8 mouse cellular contexts compared by ENCODE assay signal in the genomic region with DNA sequence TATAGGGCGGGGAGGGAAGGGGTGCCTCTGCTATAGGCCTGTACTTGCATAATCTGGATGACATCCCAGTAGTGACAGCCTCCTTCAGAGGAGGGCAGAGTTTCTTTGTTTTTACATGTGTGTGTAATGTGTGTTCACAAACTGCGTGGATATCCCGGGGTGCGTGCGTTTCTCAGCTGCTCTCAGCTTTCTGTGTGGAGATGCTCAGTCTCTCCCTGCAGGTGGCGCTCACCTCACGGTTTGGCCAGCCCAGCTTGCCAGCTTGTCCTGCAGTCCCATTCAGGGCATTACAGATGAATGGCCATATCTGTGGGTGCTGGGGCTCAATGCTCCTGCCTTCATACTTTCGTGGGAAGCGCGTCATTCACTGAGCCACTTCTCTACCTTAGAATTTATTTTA. TPM values are rescaled to one million over a fixed set of nuclear protein-coding genes. Genes with fewer than 3 reads are reported as not detected.
A peak's percentile ranks its signal among the peaks of the same experiment; 100 is the strongest.
DNase-seq lines count a peak whose midpoint lies in the region; ATAC-seq and TF ChIP-seq lines count a peak whose summit lies in the region.
"Had no signal": no experiment of that assay in that cellular context is flagged by ENCODE, and none has a peak within 500 bp of the region (broad histone marks: within the 10 kb centered on the region; RNA-seq: fewer than 3 reads in every experiment).

No protein-coding gene starts in this region.

- H3K4me3 ChIP-seq in liver, embryonic 12.5 days: no peak overlapping the region
- H3K4me3 ChIP-seq in MEL (ENCODE audit: control insufficient read depth in 1 of 2, insufficient read depth in 1 of 2, low read depth in 2 of 2, low read length in 2 of 2): no peak overlapping the region
- no peak overlapping the region for H3K4me3 ChIP-seq in limb, embryonic 11.5 days (ENCODE audit: low read depth, low read length)
- H3K4me3 ChIP-seq in small intestine, adult 2 months (ENCODE audit: low read depth, low read length): no peak overlapping the region
- H3K4me3 ChIP-seq: megakaryocyte, embryonic 14.5 days had no signal

- H3K27ac ChIP-seq in liver, embryonic 12.5 days: no peak overlapping the region
- no peak overlapping the region for H3K27ac ChIP-seq in MEL (ENCODE audit: control insufficient read depth, low read depth, low read length)
- H3K27ac ChIP-seq in limb, embryonic 11.5 days (replicated peaks; ENCODE audit: low read depth, low read length): no peak overlapping the region
- no peak overlapping the region for H3K27ac ChIP-seq in small intestine, adult 2 months (ENCODE audit: insufficient read depth, low read depth, low read length)

- TF ChIP-seq POLR2A in MEL (IDR thresholded peaks at IDR 0.05; ENCODE audit: control insufficient read depth in 1 of 2, insufficient read depth in 1 of 2, low read depth in 1 of 2, low read length in 2 of 2, poor library complexity in 1 of 2): no peak
- TF ChIP-seq POLR2A in small intestine, adult 2 months (IDR thresholded peaks at IDR 0.05; ENCODE audit: low read depth, low read length): no peak

- H3K9me3 ChIP-seq in liver, embryonic 12.5 days (replicated peaks): no peaks in the 10 kb centered on the region
- H3K9me3 ChIP-seq in MEL (replicated peaks; ENCODE audit: insufficient read depth, low read length): no peaks in the 10 kb centered on the region
- H3K9me3 ChIP-seq in limb, embryonic 11.5 days (ENCODE audit: control insufficient read depth, low read length): no peaks in the 10 kb centered on the region
- H3K9me3 ChIP-seq: megakaryocyte, embryonic 14.5 days had no signal

- ATAC-seq in liver, embryonic 12.5 days: no peak
- peak; percentile 61; the same call in 1 of the 2 replicates for ATAC-seq in cerebellum, adult (ENCODE audit: insufficient number of reproducible peaks, low FRiP score, low TSS enrichment)
- no peak for ATAC-seq in limb, embryonic 11.5 days (ENCODE audit: insufficient number of reproducible peaks, low FRiP score, low TSS enrichment, low read depth)

- H3K36me3 ChIP-seq in liver, embryonic 12.5 days: no peaks in the 10 kb centered on the region
- peaks cover 0 to 7% of the 10 kb centered on the region in 2 experiments; a peak in 2 of 4 replicates for H3K36me3 ChIP-seq in MEL (ENCODE audit: control insufficient read depth in 1 of 2, insufficient read depth in 2 of 2, low read length in 2 of 2)
- H3K36me3 ChIP-seq in limb, embryonic 11.5 days (ENCODE audit: control insufficient read depth, insufficient read depth, low read length): peaks cover 4% of the 10 kb centered on the region; the same call in 1 of the 2 replicates
- peaks cover 27% of the 10 kb centered on the region for H3K36me3 ChIP-seq in small intestine, adult 2 months (ENCODE audit: control insufficient read depth, insufficient read depth, low read length)

- peaks cover 18% of the 10 kb centered on the region for H3K4me1 ChIP-seq in liver, embryonic 12.5 days
- H3K4me1 ChIP-seq in MEL (ENCODE audit: control insufficient read depth in 1 of 2, insufficient read depth in 2 of 2, low read length in 2 of 2): peaks cover 6% of the 10 kb centered on the region in 2 experiments
- H3K4me1 ChIP-seq in limb, embryonic 11.5 days (ENCODE audit: control insufficient read depth, insufficient read depth, low read length): no peaks in the 10 kb centered on the region
- no peaks in the 10 kb centered on the region for H3K4me1 ChIP-seq in small intestine, adult 2 months (ENCODE audit: control insufficient read depth, insufficient read depth, insufficient read length, low read length)

- peak; percentile 92 for TF ChIP-seq RAD21 in MEL (IDR thresholded peaks at IDR 0.05; ENCODE audit: low read depth, low read length)

- WGBS in liver, embryonic 12.5 days (ENCODE audit: insufficient replicate concordance): 55% methylated on average over 10 of the region's 10 CpGs
- 79% methylated on average over 10 of the region's 10 CpGs for WGBS in limb, embryonic 11.5 days
- 75% methylated on average over 10 of the region's 10 CpGs for WGBS in small intestine, adult 2 months

- H3K9ac ChIP-seq in liver, embryonic 12.5 days: no peak overlapping the region
- H3K9ac ChIP-seq in MEL (ENCODE audit: control insufficient read depth, low read depth, low read length, poor library complexity, severe bottlenecking): no peak overlapping the region
- H3K9ac ChIP-seq in limb, embryonic 11.5 days (ENCODE audit: low read length): no peak overlapping the region

- TF ChIP-seq CTCF in MEL (IDR thresholded peaks at IDR 0.05 in 2 of 3, conservative IDR thresholded peaks at IDR 0.05 in 1 of 3; ENCODE audit: control insufficient read depth in 1 of 3, insufficient read depth in 1 of 3, low read depth in 2 of 3, low read length in 3 of 3, poor library complexity in 1 of 3, severe bottlenecking in 1 of 3): peak; percentile 88 to 95 (median 92)
- TF ChIP-seq CTCF in small intestine, adult 2 months (IDR thresholded peaks at IDR 0.05; ENCODE audit: extremely low read depth, insufficient read length, insufficient replicate concordance, low read depth, low read length): peak; percentile 46; the same call in 1 of the 2 replicates

- DNase-seq in liver: peak; percentile 73
- peak; percentile 73 for DNase-seq in MEL (ENCODE audit: low read depth, low spot score)
- peak; percentile 63 for DNase-seq in gastrocnemius, postnatal 10 days
- peak; percentile 54 for DNase-seq in limb, embryonic 11.5 days (ENCODE audit: low spot score)

- no peak for TF ChIP-seq EP300 in MEL (IDR thresholded peaks at IDR 0.05; ENCODE audit: low read depth in 1 of 2, low read length in 2 of 2)

- H3K27me3 ChIP-seq in liver, embryonic 12.5 days (replicated peaks): no peaks in the 10 kb centered on the region
- peaks cover 0 to 2% of the 10 kb centered on the region in 2 experiments; a peak in 2 of 4 replicates for H3K27me3 ChIP-seq in MEL (ENCODE audit: control insufficient read depth in 1 of 2, insufficient read depth in 2 of 2, low read length in 2 of 2)
- no peaks in the 10 kb centered on the region for H3K27me3 ChIP-seq in limb, embryonic 11.5 days (ENCODE audit: control insufficient read depth, insufficient read depth, low read length)
- no peaks in the 10 kb centered on the region for H3K27me3 ChIP-seq in small intestine, adult 2 months (ENCODE audit: control insufficient read depth, insufficient read depth, low read length)

- no peaks in the 10 kb centered on the region for H3K79me2 ChIP-seq in MEL (ENCODE audit: control insufficient read depth, insufficient read depth, low read length, poor library complexity)

- no peak overlapping the region for H3K4me2 ChIP-seq in liver, embryonic 12.5 days
- no peak overlapping the region for H3K4me2 ChIP-seq in limb, embryonic 11.5 days (ENCODE audit: low read depth, severe bottlenecking)

TF ChIP-seq in MEL, 35 proteins besides CTCF, POLR2A, EP300 and RAD21:
- TF ChIP-seq SMC3 (IDR thresholded peaks at IDR 0.05; ENCODE audit: low read depth, low read length) (peak; percentile 93), MXI1 (IDR thresholded peaks at IDR 0.05; ENCODE audit: low read depth, low read length) (no peak), CHD1 (IDR thresholded peaks at IDR 0.05; ENCODE audit: low read depth, low read length) (no peak), ZC3H11A (IDR thresholded peaks at IDR 0.05; ENCODE audit: low read depth, low read length) (peak; percentile 88), E2F4 (IDR thresholded peaks at IDR 0.05; ENCODE audit: borderline replicate concordance, low read depth, low read length) (no peak), POLR2AphosphoS5 (IDR thresholded peaks at IDR 0.05; ENCODE audit: borderline replicate concordance, low read depth, low read length) (no peak), HCFC1 (IDR thresholded peaks at IDR 0.05; ENCODE audit: low read depth, low read length) (no peak)

RNA-seq across cellular contexts. Expression of gene Clstn1, which starts 42.1 kb away (rescaled TPM):
- polyA plus RNA-seq in liver, embryonic 12.5 days (2016; fragmentation: Nextera tagmentation; extraction: Ambion mirVana): 6.2 and 6.9 TPM in 2 replicates
- 19.3 and 26.6 TPM in 2 replicates for total RNA-seq in MEL (2012; rRNA removed)
- polyA plus RNA-seq in MEL (2012; ENCODE audit: insufficient read depth in 1 of 2, insufficient read length in 2 of 2, low read depth in 1 of 2, low replicate concordance in 2 of 2, missing spikeins in 1 of 2): 1 to 10 TPM in 1 of 2 experiments, not detected in 1; 6.1 TPM
- 10 to 100 TPM; 63.5 to 69.0 TPM for total RNA-seq in gastrocnemius, postnatal 10 days (2021)
- 24.7 and 30.6 TPM in 2 replicates for polyA plus RNA-seq in limb, embryonic 11.5 days (2014; fragmentation: Nextera tagmentation; extraction: Ambion mirVana)
- polyA plus RNA-seq in small intestine, adult 2 months (2012; rRNA removed): 35.6 and 76.4 TPM in 2 replicates
